In genomic region chr12:108422858-108423631, GRCm38 (mm10) we compare ENCODE assay signal across 7 mouse cellular contexts. TPM values are rescaled to one million over a fixed set of nuclear protein-coding genes. Genes with fewer than 3 reads are reported as not detected.
A peak's percentile ranks its signal among the peaks of the same experiment; 100 is the strongest.
DNase-seq lines count a peak whose midpoint lies in the region; ATAC-seq and TF ChIP-seq lines count a peak whose summit lies in the region.

No protein-coding gene starts in this region.

- no peaks in the 10 kb centered on the region for H3K36me3 ChIP-seq in midbrain, embryonic 11.5 days (ENCODE audit: control insufficient read depth, insufficient read depth, low read length)
- no peaks in the 10 kb centered on the region for H3K36me3 ChIP-seq in small intestine, adult 2 months (ENCODE audit: control insufficient read depth, insufficient read depth, low read length)

- H3K4me2 ChIP-seq in midbrain, embryonic 11.5 days, result peak overlapping the region; percentile 60

- peak; percentile 95 for ATAC-seq in midbrain, embryonic 11.5 days (ENCODE audit: low FRiP score)

- H3K4me1 ChIP-seq in midbrain, embryonic 11.5 days (ENCODE audit: control insufficient read depth, insufficient read depth, low read length), result peaks cover 21% of the 10 kb centered on the region
- H3K4me1 ChIP-seq in small intestine, adult 2 months (ENCODE audit: control insufficient read depth, insufficient read depth, insufficient read length, low read length), result 0 out of 2 replicates have a peak, but pooled peaks cover 4% of the 10 kb centered on the region

- no peaks in the 10 kb centered on the region for H3K27me3 ChIP-seq in midbrain, embryonic 11.5 days (ENCODE audit: control insufficient read depth, insufficient read depth, low read length)
- peaks cover 11% of the 10 kb centered on the region for H3K27me3 ChIP-seq in small intestine, adult 2 months (ENCODE audit: control insufficient read depth, insufficient read depth, low read length)

- peak overlapping the region; percentile 95 for H3K27ac ChIP-seq in midbrain, embryonic 11.5 days (ENCODE audit: low read depth, low read length)
- H3K27ac ChIP-seq in small intestine, adult 2 months (ENCODE audit: insufficient read depth, low read depth, low read length), result no peak overlapping the region

- intact Hi-C loops in left cerebral cortex, postnatal 4 days (cut with DNase I), result loop anchor here (10.0 kb wide), 1 partner anchor 62 kb away; no protein-coding TSS in a partner anchor

- H3K9ac ChIP-seq in midbrain, embryonic 11.5 days (ENCODE audit: low read length), result peak overlapping the region; percentile 93

- peak; percentile 95 for DNase-seq in adrenal gland, postnatal 14 days
- DNase-seq in embryo, embryonic 11.5 days (ENCODE audit: low read depth, low spot score), result peak; percentile 63
- peak; percentile 99 for DNase-seq in heart, adult 11 months
- peak; percentile 88 for DNase-seq in kidney, adult 11 months
- peak; percentile 93 for DNase-seq in left cerebral cortex, postnatal 4 days
- peak; percentile 99 for DNase-seq in midbrain, embryonic 11.5 days (ENCODE audit: low spot score, missing footprints)

- H3K4me3 ChIP-seq in midbrain, embryonic 11.5 days (ENCODE audit: low read depth, low read length), result peak overlapping the region; percentile 71
- peak overlapping the region; percentile 77 for H3K4me3 ChIP-seq in small intestine, adult 2 months (ENCODE audit: low read depth, low read length)

- WGBS in midbrain, embryonic 11.5 days, result under 1% methylated on average over 90 of the region's 90 CpGs
- WGBS in small intestine, adult 2 months, result under 1% methylated on average over 90 of the region's 90 CpGs

- TF ChIP-seq CTCF in small intestine, adult 2 months (IDR thresholded peaks at IDR 0.05; ENCODE audit: extremely low read depth, insufficient read length, insufficient replicate concordance, low read depth, low read length), result 0 out of 2 replicates have a peak, but pooled peaks have one; percentile 16

- H3K9me3 ChIP-seq in midbrain, embryonic 11.5 days (ENCODE audit: control insufficient read depth, low read length), result no peaks in the 10 kb centered on the region

- TF ChIP-seq POLR2A in small intestine, adult 2 months (IDR thresholded peaks at IDR 0.05; ENCODE audit: low read depth, low read length), result no peak

RNA-seq across cellular contexts. Expression of gene Eml1, which starts 52.3 kb away (rescaled TPM):
- total RNA-seq in adrenal gland, postnatal 14 days (2021), result 32.9 and 38.8 TPM in 2 replicates
- 10 to 100 TPM; 93.3 to 99.0 TPM for total RNA-seq in left cerebral cortex, postnatal 4 days (2021)
- 108 and 111 TPM in 2 replicates for polyA plus RNA-seq in midbrain, embryonic 11.5 days (2014; fragmentation: Nextera tagmentation; extraction: Ambion mirVana)
- polyA plus RNA-seq in small intestine, adult 2 months (2012; rRNA removed), result 10.1 and 19.8 TPM in 2 replicates
